Mouse (Mus musculus) kidney, adult 2 months (tissue): ENCODE measurements around the gene Rap1gds1.

Experiments
- CTCF ChIP-seq: fragments of 200-500 bp; conservative IDR thresholded peaks from 2 replicates; pipeline ENCODE4 v1.5.1; 2011; ENCODE audit warnings: low read depth, mild to moderate bottlenecking, control low read depth, low read length, moderate library complexity, mixed read lengths; ENCODE audit not compliant: insufficient read depth, insufficient read length
- POLR2A ChIP-seq: fragments of 200-500 bp; IDR thresholded peaks from one replicate; pipeline ENCODE4 v1.6.1; 2011; ENCODE audit warnings: low read depth, low read length, control low read depth

GRCm38 (mm10) chr3:139112335-139112973 lies 37.5 kb upstream of the Rap1gds1 start:
- TF ChIP-seq CTCF (no peak), POLR2A (no peak)
